Mouse (Mus musculus) midbrain, embryonic 14.5 days (tissue): Measurements from ENCODE around the gene Lmln. TPM values are rescaled to one million over a fixed set of nuclear protein-coding genes. Genes with fewer than 3 reads are reported as not detected.

Source experiments
- ATAC-seq: fragments of 200-750 bp; cut with Nextera tagmentation; 2 replicates; pipeline ENCODE4 v1.8.0; 2017; ENCODE audit warnings: moderate number of reproducible peaks, moderate library complexity; ENCODE audit not compliant: low FRiP score, low TSS enrichment
- DNase-seq: peaks from one replicate; pipeline ENCODE4 v3.0.0-alpha.2; 2015
- H3K27ac ChIP-seq: fragments of 300-500 bp; sonication (generic); replicated peaks from 2 replicates; pipeline ENCODE4 v1.5.1; 2014; ENCODE audit warnings: mild to moderate bottlenecking, low read depth, low read length, moderate library complexity
- H3K27me3 ChIP-seq: fragments of 300-500 bp; sonication (generic); 2 replicates; pipeline ENCODE4 v1.6.1; 2014; ENCODE audit warnings: low read length, control low read depth, mixed read lengths; ENCODE audit not compliant: control insufficient read depth, insufficient read depth
- H3K36me3 ChIP-seq: fragments of 300-500 bp; sonication (generic); 2 replicates; pipeline ENCODE4 v1.6.1; 2014; ENCODE audit warnings: low read length, control low read depth; ENCODE audit not compliant: control insufficient read depth, insufficient read depth
- H3K4me1 ChIP-seq: fragments of 300-500 bp; sonication (generic); 2 replicates; pipeline ENCODE4 v1.6.1; 2014; ENCODE audit warnings: mild to moderate bottlenecking, antibody characterized with exemption, low read length, control low read depth; ENCODE audit not compliant: control insufficient read depth, insufficient read depth
- H3K4me2 ChIP-seq: fragments of 300-500 bp; sonication (generic); 2 replicates; pipeline ENCODE4 v1.6.1; 2014; ENCODE audit warnings: mild to moderate bottlenecking, low read length, moderate library complexity
- H3K4me3 ChIP-seq: fragments of 300-500 bp; sonication (generic); replicated peaks from 2 replicates; pipeline ENCODE4 v1.5.1; 2014; ENCODE audit warnings: low read depth, low read length
- H3K9ac ChIP-seq: fragments of 300-500 bp; sonication (generic); replicated peaks from 2 replicates; pipeline ENCODE4 v1.6.1; 2014; ENCODE audit warnings: mild to moderate bottlenecking, low read length, moderate library complexity
- H3K9me3 ChIP-seq: fragments of 300-500 bp; sonication (generic); 2 replicates; pipeline ENCODE4 v1.6.1; 2016; ENCODE audit warnings: low read length, control low read depth, mixed read lengths; ENCODE audit not compliant: control insufficient read depth
- WGBS: fragments of 180-500 bp; shearing (Covaris S2); extraction: QIAGEN DNeasy Blood & Tissue Kit; methylation state at CpG from one replicate; pipeline ENCODE4 v1.1.7; 2014; 5-methylcytosine and 5-hydroxymethylcytosine counted together
- polyA plus RNA-seq: library from polyadenylated mRNA; unstranded; fragments of >200 nt; fragmentation: Nextera tagmentation; extraction: Ambion mirVana; gene quantifications from 2 replicates; pipeline ENCODE4 v1.2.1, GENCODE M21; 2014

Gene Lmln
- polyA plus RNA-seq, 1 experiment from 2014 or later: 3.2 TPM

DNA sequence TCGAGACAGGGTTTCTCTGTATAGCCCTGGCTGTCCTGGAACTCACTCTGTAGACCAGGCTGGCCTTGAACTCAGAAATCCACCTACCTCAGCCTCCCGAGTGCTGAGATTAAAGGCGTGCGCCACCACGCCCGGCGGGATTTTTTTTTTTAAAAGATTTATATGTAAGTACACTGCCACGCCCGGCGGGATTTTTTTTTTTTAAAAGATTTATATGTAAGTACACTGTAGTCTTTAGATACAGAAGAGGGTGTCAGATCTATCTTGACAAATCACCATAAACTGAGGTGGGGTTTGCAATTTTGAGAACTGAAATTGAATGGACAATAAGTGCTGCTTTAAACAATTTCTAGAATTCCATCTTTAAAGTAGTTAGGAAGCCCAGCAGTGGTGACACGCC lies 921 bp upstream of the Lmln start:
- Histone ChIP-seq H3K27ac (no peak overlapping the region), H3K27me3 (no peaks in the 10 kb centered on the region), H3K9me3 (no peaks in the 10 kb centered on the region), H3K4me2 (peak overlapping the region; percentile 86), H3K9ac (no peak overlapping the region; the same call in 1 of the 2 replicates), H3K4me3 (peak overlapping the region; percentile 86; the same call in 1 of the 2 replicates), H3K4me1 (peaks cover 24% of the 10 kb centered on the region), H3K36me3 (peaks cover 35% of the 10 kb centered on the region)
- peak; percentile 5 for DNase-seq
- ATAC-seq: no peak
- WGBS: 56% methylated on average over 11 of the region's 11 CpGs

DNA sequence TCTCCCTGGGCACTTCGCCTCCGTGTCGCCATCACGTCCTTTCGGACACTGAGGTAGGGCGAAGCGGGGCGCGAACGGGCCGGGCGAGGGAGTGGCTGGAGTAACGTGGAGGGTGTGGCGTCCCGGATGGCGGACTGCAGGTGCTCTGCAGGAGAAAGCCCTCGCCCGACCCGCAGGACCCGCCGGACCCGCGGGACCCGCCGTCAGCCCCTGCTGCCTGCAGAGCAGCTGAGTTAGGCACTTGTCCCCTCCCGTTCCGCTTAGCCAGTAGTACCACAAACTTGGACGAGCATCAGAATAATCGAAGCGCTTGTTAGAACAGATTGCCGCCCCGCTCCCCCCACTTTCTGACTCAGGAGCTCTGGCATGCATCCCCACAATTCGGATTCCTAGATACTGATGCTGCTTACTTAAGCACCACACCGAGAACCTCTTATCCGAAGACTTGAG lies 386 bp downstream of the Lmln start:
- WGBS: under 1% methylated on average over 35 of the region's 35 CpGs
- DNase-seq: peak; percentile 57
- Histone ChIP-seq H3K9me3 (no peaks in the 10 kb centered on the region), H3K27me3 (no peaks in the 10 kb centered on the region), H3K4me3 (peak overlapping the region; percentile 86), H3K27ac (peak overlapping the region; percentile 78), H3K9ac (peak overlapping the region; percentile 74), H3K4me1 (peaks cover 24% of the 10 kb centered on the region), H3K4me2 (peak overlapping the region; percentile 86), H3K36me3 (peaks cover 42% of the 10 kb centered on the region)
- peak; percentile 70 for ATAC-seq

DNA sequence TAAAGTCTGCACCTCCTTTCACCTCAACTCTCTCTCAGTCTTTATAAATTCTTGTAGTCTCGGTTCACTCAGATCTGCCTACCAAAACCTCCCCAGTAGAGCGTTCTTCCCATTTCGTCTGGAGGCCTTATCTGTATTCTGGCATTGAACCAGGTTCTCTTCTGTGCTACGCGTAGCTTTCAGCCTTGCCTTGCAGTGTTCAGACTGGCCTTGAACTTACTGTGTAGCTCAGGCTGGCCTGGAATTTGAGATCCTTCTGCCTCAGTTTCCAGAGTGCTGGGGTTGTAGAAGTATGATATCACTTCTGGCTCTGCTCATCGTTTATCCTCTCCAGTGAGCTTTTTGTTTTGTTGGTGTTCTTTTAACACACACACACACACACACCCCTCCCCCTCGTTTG lies 946 bp downstream of the Lmln start:
- no peak for ATAC-seq
- Histone ChIP-seq H3K4me2 (peak overlapping the region; percentile 86), H3K4me1 (peaks cover 18% of the 10 kb centered on the region), H3K27ac (0 out of 2 replicates have a peak overlapping the region, but pooled peaks have one; percentile 78), H3K9me3 (no peaks in the 10 kb centered on the region), H3K4me3 (peak overlapping the region; percentile 86), H3K9ac (peak overlapping the region; percentile 74; the same call in 1 of the 2 replicates), H3K27me3 (no peaks in the 10 kb centered on the region), H3K36me3 (peaks cover 37% of the 10 kb centered on the region)
- DNase-seq: peak; percentile 40
- WGBS: 23% methylated on average over 7 of the region's 7 CpGs

DNA sequence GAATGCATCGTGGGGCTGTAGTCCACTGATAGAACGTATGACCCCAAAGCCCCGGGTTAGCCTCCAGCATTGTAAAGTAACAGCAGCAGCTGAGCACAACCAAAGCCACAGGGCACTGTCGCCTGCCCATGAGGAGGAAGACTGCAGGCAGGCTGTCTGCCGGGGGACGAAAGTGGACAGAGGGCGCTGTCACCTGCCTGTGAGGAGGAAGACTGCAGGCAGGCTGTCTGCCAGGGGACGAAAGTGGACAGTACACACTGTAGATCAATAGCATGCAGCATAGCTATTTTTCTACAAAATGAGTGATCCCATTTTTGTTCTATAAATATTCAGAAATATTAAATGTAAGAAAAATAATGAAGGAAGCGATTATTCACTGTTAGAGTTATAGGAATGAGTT lies 2.3 kb downstream of the Lmln start:
- Histone ChIP-seq H3K9ac (no peak overlapping the region), H3K27ac (no peak overlapping the region)
- WGBS: 67% methylated on average over 9 of the region's 9 CpGs

GRCm38 (mm10) chr16:33070928-33071327 lies 8.6 kb downstream of the Lmln start:
- Histone ChIP-seq H3K27ac (no peak overlapping the region), H3K4me1 (no peaks in the 10 kb centered on the region), H3K27me3 (no peaks in the 10 kb centered on the region), H3K4me3 (no peak overlapping the region), H3K36me3 (peaks cover 52% of the 10 kb centered on the region), H3K9me3 (no peaks in the 10 kb centered on the region), H3K4me2 (no peak overlapping the region), H3K9ac (no peak overlapping the region)
- no peak for ATAC-seq
- no peak for DNase-seq

More for the DNA sequence above, 2.3 kb downstream of the Lmln start:
- no peaks in the 10 kb centered on the region for H3K9me3 ChIP-seq
- ATAC-seq (no peak), DNase-seq (no peak)
- H3K4me2 ChIP-seq: no peak overlapping the region
- H3K27me3 ChIP-seq: no peaks in the 10 kb centered on the region
- H3K36me3 ChIP-seq: peaks cover 29% of the 10 kb centered on the region
- H3K4me1 ChIP-seq: peaks cover 18% of the 10 kb centered on the region
- H3K4me3 ChIP-seq: no peak overlapping the region

DNA sequence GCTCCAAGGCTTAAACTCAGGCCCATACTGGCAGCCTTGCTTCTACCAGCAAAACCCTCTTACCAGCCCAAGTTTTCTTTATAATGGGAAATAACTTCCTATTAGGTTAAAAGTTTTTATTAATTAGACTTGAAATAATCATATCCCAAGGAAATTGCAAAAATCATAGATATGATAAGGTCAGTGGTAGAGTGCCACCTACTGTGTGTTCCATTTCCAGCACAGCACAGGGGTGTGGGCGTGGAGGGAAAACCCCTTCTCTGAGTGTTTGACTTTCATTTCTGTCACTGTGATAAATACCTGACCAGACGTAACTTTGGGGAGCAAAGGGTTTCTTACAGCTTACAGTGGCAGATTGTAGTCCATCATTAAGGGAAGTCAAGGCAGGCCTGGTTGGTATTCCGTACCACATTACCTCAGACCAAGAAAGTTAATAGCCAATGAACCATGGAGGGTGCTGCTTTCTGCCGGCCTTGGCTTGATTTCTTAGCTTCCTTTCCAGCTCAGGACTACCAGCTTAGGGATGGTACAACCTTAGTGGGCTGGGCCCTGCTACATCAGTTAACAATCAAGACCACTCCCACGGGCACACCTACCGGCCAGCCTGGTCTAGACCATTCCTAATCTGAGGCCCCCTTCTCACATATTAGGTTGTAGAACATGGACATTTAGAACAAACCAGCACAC lies 10.7 kb downstream of the Lmln start:
- Histone ChIP-seq H3K9ac (no peak overlapping the region), H3K27ac (no peak overlapping the region), H3K4me2 (no peak overlapping the region), H3K4me3 (no peak overlapping the region), H3K9me3 (no peaks in the 10 kb centered on the region), H3K27me3 (no peaks in the 10 kb centered on the region), H3K36me3 (peaks cover 56% of the 10 kb centered on the region), H3K4me1 (no peaks in the 10 kb centered on the region)
- no peak for ATAC-seq
- WGBS: 90% methylated on average over 6 of the region's 6 CpGs
- DNase-seq: no peak

DNA sequence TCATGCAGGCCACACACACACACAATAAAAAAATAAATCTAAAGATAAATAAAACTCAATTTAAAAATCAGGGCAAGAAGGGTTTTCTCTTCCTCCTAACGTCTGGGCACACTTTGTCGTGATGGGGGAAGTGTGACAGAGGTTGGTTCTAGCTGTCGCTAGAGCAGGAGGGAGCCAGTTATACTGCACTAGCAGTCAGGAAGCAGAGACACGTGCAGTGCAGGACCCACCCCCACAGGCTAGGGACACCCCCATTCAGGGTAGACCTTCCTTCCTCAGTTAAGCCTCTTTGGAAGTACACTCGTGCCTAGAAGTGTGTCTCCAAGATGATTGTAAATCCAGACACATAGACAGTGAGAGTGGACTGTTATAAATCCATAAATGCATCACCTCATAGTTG lies 12.6 kb downstream of the Lmln start:
- Histone ChIP-seq H3K4me3 (no peak overlapping the region), H3K4me2 (no peak overlapping the region), H3K27ac (no peak overlapping the region), H3K9ac (no peak overlapping the region), H3K36me3 (peaks cover 50% of the 10 kb centered on the region), H3K27me3 (no peaks in the 10 kb centered on the region), H3K4me1 (no peaks in the 10 kb centered on the region), H3K9me3 (no peaks in the 10 kb centered on the region)
- no peak for ATAC-seq
- 89% methylated on average over 5 of the region's 5 CpGs for WGBS
- no peak for DNase-seq

DNA sequence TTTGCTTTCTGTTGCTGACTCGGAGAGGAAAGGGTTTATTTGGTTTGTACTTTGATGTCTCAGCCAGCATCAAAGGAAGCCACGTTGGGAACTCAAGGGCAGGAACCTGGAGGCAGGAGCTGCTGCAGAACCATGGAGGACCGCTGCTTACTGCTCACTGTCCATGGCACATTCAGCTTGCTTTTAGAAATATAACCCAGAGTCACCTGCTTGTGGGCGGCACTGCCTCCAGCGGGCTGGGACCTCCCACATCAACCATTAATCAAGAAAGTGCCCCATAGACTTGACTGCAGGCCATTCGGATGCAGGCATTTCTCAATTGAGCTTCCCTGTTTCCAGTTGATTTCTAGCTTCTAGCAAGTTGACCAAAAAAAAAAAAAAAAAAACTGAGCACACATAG lies 13.8 kb downstream of the Lmln start:
- Histone ChIP-seq H3K27ac (no peak overlapping the region), H3K4me1 (no peaks in the 10 kb centered on the region), H3K36me3 (peaks cover 45% of the 10 kb centered on the region), H3K4me3 (no peak overlapping the region), H3K27me3 (no peaks in the 10 kb centered on the region), H3K9me3 (no peaks in the 10 kb centered on the region), H3K9ac (no peak overlapping the region), H3K4me2 (no peak overlapping the region)
- ATAC-seq: no peak
- no peak for DNase-seq
- WGBS: 84% methylated on average over 6 of the region's 6 CpGs

- 94% methylated on average over 5 of the region's 5 CpGs for WGBS
- DNase-seq (no peak), ATAC-seq (no peak)
- Histone ChIP-seq H3K4me1 (no peaks in the 10 kb centered on the region), H3K27ac (no peak overlapping the region), H3K36me3 (peaks cover 47% of the 10 kb centered on the region), H3K27me3 (no peaks in the 10 kb centered on the region), H3K4me3 (no peak overlapping the region), H3K9ac (no peak overlapping the region), H3K9me3 (no peaks in the 10 kb centered on the region), H3K4me2 (no peak overlapping the region)
Observed at GRCm38 (mm10) chr16:33077069-33077627, 14.8 kb downstream of the Lmln start.
